Mouse (Mus musculus) embryonic fibroblast, embryonic 13.5 days (primary cell): ENCODE measurements around the gene BC051142.

Source experiments
- CTCF ChIP-seq: IDR thresholded peaks from 2 replicates; pipeline ENCODE4 v1.5.1; 2011; ENCODE audit warnings: mild to moderate bottlenecking, control low read depth, low read length, moderate library complexity, borderline replicate concordance; ENCODE audit not compliant: insufficient read depth
- POLR2A ChIP-seq: IDR thresholded peaks from 2 replicates; pipeline ENCODE4 v1.6.1; 2011; ENCODE audit warnings: low read depth, mild to moderate bottlenecking, control low read depth, low read length, moderate library complexity

- TF ChIP-seq POLR2A (no peak), CTCF (no peak)
These were observed 76.4 kb downstream of the BC051142 start for GRCm38 (mm10) chr17:34475060-34475459.
